Mouse (Mus musculus) ES-Bruce4 (cell line): ENCODE measurements around the gene Man1c1. TPM values are rescaled to one million over a fixed set of nuclear protein-coding genes. Genes with fewer than 3 reads are reported as not detected.

Experiments
- H3K27ac ChIP-seq: 2 replicates; pipeline ENCODE4 v1.5.1; 2012; ENCODE audit warnings: low read length, inconsistent platforms; ENCODE audit not compliant: insufficient read depth
- H3K27me3 ChIP-seq: 2 replicates; pipeline ENCODE4 v1.6.1; 2012; ENCODE audit warnings: mild to moderate bottlenecking, low read length, inconsistent platforms; ENCODE audit not compliant: control insufficient read depth, poor library complexity, insufficient read depth, severe bottlenecking
- H3K36me3 ChIP-seq: 2 replicates; pipeline ENCODE4 v1.6.1; 2012; ENCODE audit warnings: inconsistent platforms, mild to moderate bottlenecking, low read length, moderate library complexity; ENCODE audit not compliant: control insufficient read depth, poor library complexity, insufficient read depth, severe bottlenecking
- H3K4me1 ChIP-seq: one replicate; pipeline ENCODE4 v1.8.1; 2011; ENCODE audit warnings: low read length; ENCODE audit not compliant: control insufficient read depth, insufficient read depth
- H3K4me3 ChIP-seq: 2 replicates; pipeline ENCODE4 v1.5.1; 2011; ENCODE audit warnings: low read depth, mild to moderate bottlenecking, low read length
- H3K9ac ChIP-seq: 2 replicates; pipeline ENCODE4 v1.6.1; 2012; ENCODE audit warnings: low read depth, mild to moderate bottlenecking, inconsistent platforms; ENCODE audit not compliant: poor library complexity, severe bottlenecking
- H3K9me3 ChIP-seq: replicated peaks from 2 replicates; pipeline ENCODE4 v1.6.1; 2012; ENCODE audit warnings: mild to moderate bottlenecking, low read length, inconsistent platforms; ENCODE audit not compliant: control insufficient read depth, poor library complexity, insufficient read depth, severe bottlenecking
- CTCF ChIP-seq: IDR thresholded peaks from one replicate; pipeline ENCODE4 v1.8.1; 2011; ENCODE audit warnings: low read depth, low read length
- EP300 ChIP-seq: IDR thresholded peaks from 2 replicates; pipeline ENCODE4 v1.6.1; 2011; ENCODE audit warnings: low read depth, low read length; ENCODE audit not compliant: insufficient read depth
- POLR2A ChIP-seq: IDR thresholded peaks from one replicate; pipeline ENCODE4 v1.8.1; 2011; ENCODE audit warnings: low read length; ENCODE audit not compliant: insufficient read depth
- polyA plus RNA-seq: library from polyadenylated mRNA; stranded (reverse); fragments of >200 nt; gene quantifications from 2 replicates; pipeline ENCODE4 v1.2.4, GENCODE M21; 2011; ENCODE audit warnings: low read depth; ENCODE audit not compliant: missing spikeins, insufficient read depth, insufficient read length

The Man1c1 gene
- polyA plus RNA-seq, 1 experiment, result 7.1 TPM

DNA sequence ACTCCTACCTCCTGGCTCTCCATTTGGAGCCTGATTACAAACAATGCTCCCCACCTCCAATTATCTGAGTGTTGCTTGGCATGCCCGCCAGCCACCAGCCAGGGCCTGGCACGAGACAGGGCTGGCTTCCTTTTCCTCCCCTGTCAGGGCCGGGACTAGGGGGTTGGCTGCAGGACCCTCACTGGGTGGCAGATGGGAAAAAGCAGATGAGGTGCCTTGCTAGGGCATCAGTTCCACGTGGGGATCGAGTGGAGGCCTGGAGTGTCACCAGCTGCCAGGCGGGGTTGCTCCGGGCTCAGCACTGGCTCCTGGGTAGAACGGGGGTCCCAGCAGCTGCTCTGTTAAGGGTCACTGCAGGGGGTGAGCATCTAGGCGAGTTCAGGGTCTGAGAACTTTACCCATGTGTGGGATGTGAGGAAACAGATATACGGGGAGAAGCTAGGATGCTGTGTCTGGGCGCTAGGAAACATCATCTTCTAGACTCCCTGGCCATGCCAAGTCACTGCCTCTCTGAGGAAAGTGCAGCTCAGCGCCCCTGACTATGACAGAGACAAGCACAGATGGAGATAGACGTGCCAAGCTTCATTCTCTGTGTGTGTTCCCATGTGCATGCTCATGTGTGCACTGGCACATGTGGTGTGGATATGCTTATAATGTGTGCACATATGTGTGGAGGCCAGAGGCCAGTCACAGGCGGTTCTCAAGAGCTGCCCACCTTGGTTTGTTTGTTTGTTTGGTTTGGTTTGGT, 133.2 kb downstream of the Man1c1 start:
- Histone ChIP-seq H3K27me3 (no peaks in the 10 kb centered on the region), H3K27ac (no peak overlapping the region), H3K9me3 (no peaks in the 10 kb centered on the region), H3K4me1 (no peaks in the 10 kb centered on the region), H3K9ac (no peak overlapping the region), H3K36me3 (no peaks in the 10 kb centered on the region), H3K4me3 (no peak overlapping the region)
- no peak for TF ChIP-seq CTCF
- no peak for TF ChIP-seq POLR2A
- TF ChIP-seq EP300, result no peak

DNA sequence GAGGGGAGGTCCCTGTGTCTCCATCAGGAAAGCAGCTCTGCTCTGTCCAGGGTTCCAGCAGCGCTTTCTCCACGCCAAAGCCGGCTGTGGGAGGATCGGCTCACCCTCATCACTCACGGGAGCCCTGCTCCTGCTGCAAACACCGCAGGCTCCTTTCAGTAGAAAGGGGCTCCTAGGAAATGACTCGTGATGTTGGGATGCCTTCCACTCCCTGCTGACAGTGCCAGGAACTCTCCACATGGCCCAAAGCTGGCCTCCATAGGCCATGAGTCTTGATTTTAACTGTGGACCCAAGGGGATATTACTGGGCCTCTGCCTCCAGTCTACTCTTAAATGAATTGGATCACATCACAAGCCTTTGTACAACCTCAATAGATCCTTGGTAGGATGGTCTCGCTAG, 134.3 kb downstream of the Man1c1 start:
- Histone ChIP-seq H3K27ac (no peak overlapping the region), H3K4me1 (no peaks in the 10 kb centered on the region), H3K9me3 (no peaks in the 10 kb centered on the region), H3K9ac (no peak overlapping the region), H3K27me3 (no peaks in the 10 kb centered on the region), H3K4me3 (no peak overlapping the region), H3K36me3 (no peaks in the 10 kb centered on the region)
- TF ChIP-seq POLR2A (no peak), CTCF (no peak), EP300 (no peak)

DNA sequence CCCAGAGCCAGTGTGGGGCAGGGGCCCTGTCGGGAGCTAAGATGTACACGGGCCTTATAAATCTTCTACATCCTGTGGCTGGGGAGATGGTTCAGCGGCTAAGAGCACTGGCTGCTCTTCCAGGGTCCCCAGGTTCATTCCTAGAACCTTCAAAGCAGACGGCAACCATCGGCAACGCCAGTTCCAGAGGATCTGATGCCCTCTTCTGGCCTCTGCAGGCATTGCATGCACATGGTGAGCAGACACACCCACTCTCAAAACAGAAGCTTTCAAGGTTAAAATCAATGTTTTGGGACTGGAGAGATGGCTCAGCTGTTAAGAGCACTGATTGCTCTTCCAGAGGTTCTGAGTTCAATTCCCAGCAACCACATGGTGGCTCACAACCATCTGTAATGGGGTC, 134.9 kb downstream of the Man1c1 start:
- no peak overlapping the region for H3K4me3 ChIP-seq
- no peaks in the 10 kb centered on the region for H3K4me1 ChIP-seq
- H3K36me3 ChIP-seq, result no peaks in the 10 kb centered on the region
- no peak for TF ChIP-seq EP300
- TF ChIP-seq CTCF, result peak; percentile 81
- H3K27ac ChIP-seq, result no peak overlapping the region
- no peaks in the 10 kb centered on the region for H3K27me3 ChIP-seq
- H3K9ac ChIP-seq, result no peak overlapping the region
- no peaks in the 10 kb centered on the region for H3K9me3 ChIP-seq

DNA sequence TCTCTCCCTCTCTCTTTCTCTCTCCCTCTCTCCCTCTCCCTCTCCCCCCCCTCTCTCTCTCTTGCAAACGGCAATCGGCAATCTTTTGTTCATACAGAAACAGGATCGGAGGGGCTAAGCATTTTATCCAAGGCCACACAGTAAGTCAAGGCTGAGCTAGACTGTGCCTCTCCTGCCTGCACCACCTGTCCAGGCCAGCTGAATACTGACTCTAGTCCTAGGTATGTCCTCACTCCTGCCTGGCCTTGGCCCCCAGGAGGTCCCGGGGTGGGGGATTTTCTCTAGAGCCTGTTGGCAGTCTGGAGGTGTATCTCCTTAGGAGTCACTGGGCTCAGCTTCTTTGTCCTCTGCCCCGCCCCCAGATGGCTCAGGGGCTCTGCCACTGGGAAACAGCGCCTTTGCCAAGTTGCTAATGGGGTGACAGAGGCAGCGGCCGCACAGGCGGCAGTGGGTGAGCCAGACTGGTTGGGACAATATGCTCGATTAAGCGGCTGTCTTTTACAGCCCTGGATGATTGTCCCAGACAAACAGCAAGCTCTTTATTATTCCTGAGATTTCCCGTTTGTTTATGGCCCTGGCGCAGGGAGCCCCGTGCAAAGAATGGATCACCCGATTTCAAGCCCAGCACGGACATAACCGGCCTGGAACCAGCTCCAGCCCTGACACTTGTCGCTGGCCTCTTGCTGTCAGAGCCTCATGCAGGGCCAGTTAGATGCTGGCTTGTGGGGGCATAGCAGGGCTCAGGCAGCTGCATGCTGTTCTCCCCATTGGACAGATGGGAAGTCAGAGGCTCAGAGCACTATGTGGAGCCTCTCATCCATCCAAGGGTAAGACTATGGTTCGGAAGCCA, 136.5 kb downstream of the Man1c1 start:
- no peaks in the 10 kb centered on the region for H3K9me3 ChIP-seq
- H3K36me3 ChIP-seq, result no peaks in the 10 kb centered on the region
- H3K4me1 ChIP-seq, result no peaks in the 10 kb centered on the region
- TF ChIP-seq POLR2A (no peak), CTCF (no peak)
- no peaks in the 10 kb centered on the region for H3K27me3 ChIP-seq
- no peak overlapping the region for H3K9ac ChIP-seq
- no peak overlapping the region for H3K4me3 ChIP-seq
- H3K27ac ChIP-seq, result no peak overlapping the region

DNA sequence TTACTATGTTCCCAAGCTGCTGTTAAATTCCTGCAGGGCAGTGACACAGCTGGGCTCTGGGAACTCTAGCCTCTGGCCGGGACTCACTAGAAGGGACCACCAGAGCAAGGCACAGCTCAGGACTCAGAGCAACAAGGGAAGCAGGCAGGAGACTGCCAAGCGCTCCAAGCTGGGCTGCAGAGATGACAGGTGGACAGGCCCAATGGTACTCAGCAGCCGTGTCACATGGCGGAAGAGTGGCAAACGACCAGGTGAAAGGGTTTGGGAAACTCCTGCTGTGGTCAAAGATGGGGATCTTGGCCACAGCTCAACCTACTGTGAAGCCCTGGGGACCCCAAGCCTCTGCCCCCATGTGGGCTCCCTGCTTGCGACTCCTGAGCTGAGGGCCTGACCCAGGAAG, 140.0 kb downstream of the Man1c1 start:
- Histone ChIP-seq H3K27ac (no peak overlapping the region), H3K36me3 (no peaks in the 10 kb centered on the region)

DNA sequence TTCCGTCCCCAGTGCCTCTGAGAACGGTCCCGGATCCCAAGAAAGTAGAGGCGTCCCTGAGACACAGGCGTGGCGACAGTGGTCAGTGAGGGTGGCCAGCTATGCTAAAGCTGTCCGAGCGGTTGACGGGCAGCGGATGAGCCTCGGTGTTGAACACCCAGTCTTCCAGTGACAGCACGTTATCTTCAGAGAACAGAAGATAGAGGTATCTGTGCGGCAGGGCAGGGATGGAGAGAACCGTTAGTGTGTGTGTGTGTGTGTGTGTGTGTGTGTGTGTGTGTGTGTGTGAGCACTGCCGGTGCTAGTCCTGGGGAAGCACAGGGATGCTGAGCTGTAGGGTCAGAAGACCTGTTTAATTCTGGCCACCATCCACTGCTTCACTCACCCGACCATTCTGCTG, 140.5 kb downstream of the Man1c1 start:
- H3K27ac ChIP-seq, result no peak overlapping the region
- no peaks in the 10 kb centered on the region for H3K27me3 ChIP-seq
- no peaks in the 10 kb centered on the region for H3K9me3 ChIP-seq
- no peak overlapping the region for H3K9ac ChIP-seq
- TF ChIP-seq EP300, result no peak
- TF ChIP-seq CTCF, result no peak
- TF ChIP-seq POLR2A, result no peak
- H3K36me3 ChIP-seq, result no peaks in the 10 kb centered on the region
- H3K4me1 ChIP-seq, result no peaks in the 10 kb centered on the region
- no peak overlapping the region for H3K4me3 ChIP-seq

More for the DNA sequence above, 140.0 kb downstream of the Man1c1 start:
- H3K9me3 ChIP-seq, result no peaks in the 10 kb centered on the region
- no peaks in the 10 kb centered on the region for H3K27me3 ChIP-seq
- no peak overlapping the region for H3K9ac ChIP-seq
- H3K4me1 ChIP-seq, result no peaks in the 10 kb centered on the region
- TF ChIP-seq CTCF (no peak), POLR2A (no peak), EP300 (no peak)
- no peak overlapping the region for H3K4me3 ChIP-seq
